ENCODE assay signal across 8 mouse cellular contexts in genomic region chr15:98699190-98700105, GRCm38 (mm10). TPM values are rescaled to one million over a fixed set of nuclear protein-coding genes. Genes with fewer than 3 reads are reported as not detected.
A peak's percentile ranks its signal among the peaks of the same experiment; 100 is the strongest.
DNase-seq lines count a peak whose midpoint lies in the region; ATAC-seq lines count a peak whose summit lies in the region.

No protein-coding gene starts in this region.

- H3K4me2 ChIP-seq in embryonic facial prominence, embryonic 15.5 days (replicated peaks) = peak overlapping the region; percentile 61
- H3K4me2 ChIP-seq in heart, embryonic 11.5 days = peak overlapping the region; percentile 67
- peak overlapping the region; percentile 61 for H3K4me2 ChIP-seq in kidney, embryonic 16.5 days (replicated peaks; ENCODE audit: low read depth, low read length)

- H3K4me1 ChIP-seq in embryonic facial prominence, embryonic 15.5 days = peaks cover 7% of the 10 kb centered on the region
- H3K4me1 ChIP-seq in heart, embryonic 11.5 days (ENCODE audit: control insufficient read depth, insufficient read depth, low read length) = peaks cover 4% of the 10 kb centered on the region
- H3K4me1 ChIP-seq in kidney, embryonic 16.5 days (ENCODE audit: insufficient read depth, low read length) = 0 out of 2 replicates have a peak, but pooled peaks cover 12% of the 10 kb centered on the region

- no peaks in the 10 kb centered on the region for H3K36me3 ChIP-seq in embryonic facial prominence, embryonic 15.5 days
- H3K36me3 ChIP-seq in heart, embryonic 11.5 days (ENCODE audit: control insufficient read depth, insufficient read depth, low read length) = no peaks in the 10 kb centered on the region
- no peaks in the 10 kb centered on the region for H3K36me3 ChIP-seq in kidney, embryonic 16.5 days (ENCODE audit: insufficient read depth, low read length)

- 5% methylated on average over 40 of the region's 40 CpGs for WGBS in embryonic facial prominence, embryonic 15.5 days
- 6% methylated on average over 40 of the region's 40 CpGs for WGBS in heart, embryonic 11.5 days (ENCODE audit: insufficient replicate concordance)
- WGBS in kidney, embryonic 16.5 days = 5% methylated on average over 40 of the region's 40 CpGs

- no peak overlapping the region for H3K9ac ChIP-seq in embryonic facial prominence, embryonic 15.5 days
- peak overlapping the region; percentile 44; the same call in 1 of the 2 replicates for H3K9ac ChIP-seq in heart, embryonic 11.5 days (ENCODE audit: low read depth, low read length)
- H3K9ac ChIP-seq in kidney, embryonic 16.5 days (replicated peaks; ENCODE audit: low read length) = 0 out of 2 replicates have a peak overlapping the region, but pooled peaks have one; percentile 31

- no peak overlapping the region for H3K27ac ChIP-seq in embryonic facial prominence, embryonic 15.5 days (replicated peaks)
- H3K27ac ChIP-seq in heart, embryonic 11.5 days (ENCODE audit: low read depth, low read length) = no peak overlapping the region
- H3K27ac ChIP-seq in kidney, embryonic 16.5 days (ENCODE audit: low read length) = no peak overlapping the region

- no peak for ATAC-seq in embryonic facial prominence, embryonic 15.5 days (ENCODE audit: insufficient number of reproducible peaks, low FRiP score, low TSS enrichment, low read depth)
- peak; percentile 59; the same call in 1 of the 2 replicates for ATAC-seq in heart, embryonic 11.5 days (replicated peaks; ENCODE audit: insufficient number of reproducible peaks, low FRiP score, low TSS enrichment)
- peak; percentile 77 for ATAC-seq in kidney, embryonic 16.5 days (ENCODE audit: low FRiP score, low TSS enrichment)
- ATAC-seq in monocyte, adult 5-6 weeks (replicated peaks; ENCODE audit: insufficient number of reproducible peaks, low FRiP score, low TSS enrichment, poor library complexity, severe bottlenecking) = peak; percentile 92

- peak overlapping the region; percentile 33 for H3K4me3 ChIP-seq in embryonic facial prominence, embryonic 15.5 days (replicated peaks)
- peak overlapping the region; percentile 35 for H3K4me3 ChIP-seq in heart, embryonic 11.5 days (ENCODE audit: low read depth, low read length)
- H3K4me3 ChIP-seq in kidney, embryonic 16.5 days (ENCODE audit: low read length) = peak overlapping the region; percentile 36

- DNase-seq in 3T3-L1 (ENCODE audit: low read depth, low spot score) (peak; percentile 87), liver (peak; percentile 82)
- peak; percentile 73 to 82 for DNase-seq in adrenal gland, postnatal 4 days (ENCODE audit: low spot score in 2 of 2)
- DNase-seq in spleen, postnatal 36 days (ENCODE audit: low spot score in 2 of 2) = peak; percentile 57 to 67

- peaks cover 44% of the 10 kb centered on the region for H3K27me3 ChIP-seq in embryonic facial prominence, embryonic 15.5 days
- H3K27me3 ChIP-seq in heart, embryonic 11.5 days (ENCODE audit: control insufficient read depth, insufficient read depth, low read length) = peaks cover 33% of the 10 kb centered on the region
- H3K27me3 ChIP-seq in kidney, embryonic 16.5 days (ENCODE audit: insufficient read depth, low read length) = peaks cover 38% of the 10 kb centered on the region

- H3K9me3 ChIP-seq in embryonic facial prominence, embryonic 15.5 days (replicated peaks) = no peaks in the 10 kb centered on the region
- H3K9me3 ChIP-seq in heart, embryonic 11.5 days (replicated peaks; ENCODE audit: control insufficient read depth, low read length) = no peaks in the 10 kb centered on the region
- no peaks in the 10 kb centered on the region for H3K9me3 ChIP-seq in kidney, embryonic 16.5 days (ENCODE audit: low read length)

RNA-seq across cellular contexts. Expression of gene Ccdc65, which starts 8.6 kb away (rescaled TPM):
- under 1 TPM; 0.48 to 0.87 TPM for total RNA-seq in adrenal gland, postnatal 4 days (2021)
- polyA plus RNA-seq in embryonic facial prominence, embryonic 15.5 days (2015; fragmentation: Nextera tagmentation; extraction: Ambion mirVana) = 5.3 and 8.4 TPM in 2 replicates
- 0.23 and 0.37 TPM in 2 replicates for polyA plus RNA-seq in heart, embryonic 11.5 days (2014; fragmentation: Nextera tagmentation; extraction: Ambion mirVana)
- 0.95 and 1.1 TPM in 2 replicates for polyA plus RNA-seq in kidney, embryonic 16.5 days (2015; fragmentation: Nextera tagmentation; extraction: Ambion mirVana)
- total RNA-seq in monocyte, adult 5-6 weeks (2017) = not detected in 3 replicates

RNA-seq across cellular contexts. Expression of gene Rnd1, which starts 22.2 kb away (rescaled TPM):
- total RNA-seq in adrenal gland, postnatal 4 days (2021) = 1 to 10 TPM; 1.1 to 1.9 TPM
- polyA plus RNA-seq in embryonic facial prominence, embryonic 15.5 days (2015; fragmentation: Nextera tagmentation; extraction: Ambion mirVana) = 0.60 and 1.1 TPM in 2 replicates
- 1.2 and 1.6 TPM in 2 replicates for polyA plus RNA-seq in heart, embryonic 11.5 days (2014; fragmentation: Nextera tagmentation; extraction: Ambion mirVana)
- 0.45 and 0.75 TPM in 2 replicates for polyA plus RNA-seq in kidney, embryonic 16.5 days (2015; fragmentation: Nextera tagmentation; extraction: Ambion mirVana)
- total RNA-seq in monocyte, adult 5-6 weeks (2017) = 1.2 to 2.8 TPM (median 1.5 TPM) in 3 replicates

RNA-seq across cellular contexts. Expression of gene Fkbp11, which starts 28.6 kb away (rescaled TPM):
- total RNA-seq in adrenal gland, postnatal 4 days (2021) = 10 to 100 TPM; 15.9 to 19.1 TPM
- 82.8 and 87.4 TPM in 2 replicates for polyA plus RNA-seq in embryonic facial prominence, embryonic 15.5 days (2015; fragmentation: Nextera tagmentation; extraction: Ambion mirVana)
- 20.4 and 21.1 TPM in 2 replicates for polyA plus RNA-seq in heart, embryonic 11.5 days (2014; fragmentation: Nextera tagmentation; extraction: Ambion mirVana)
- polyA plus RNA-seq in kidney, embryonic 16.5 days (2015; fragmentation: Nextera tagmentation; extraction: Ambion mirVana) = 36.6 and 39.1 TPM in 2 replicates
- 0.11 to 2.2 TPM in 2 of 3 replicates, not detected in the other for total RNA-seq in monocyte, adult 5-6 weeks (2017)

RNA-seq across cellular contexts. Expression of gene Ddx23, which starts 36.8 kb away (rescaled TPM):
- total RNA-seq in adrenal gland, postnatal 4 days (2021) = 10 to 100 TPM; 76.4 to 85.9 TPM
- polyA plus RNA-seq in embryonic facial prominence, embryonic 15.5 days (2015; fragmentation: Nextera tagmentation; extraction: Ambion mirVana) = 25.1 and 27.9 TPM in 2 replicates
- 11.2 and 19.6 TPM in 2 replicates for polyA plus RNA-seq in heart, embryonic 11.5 days (2014; fragmentation: Nextera tagmentation; extraction: Ambion mirVana)
- 19.0 and 27.1 TPM in 2 replicates for polyA plus RNA-seq in kidney, embryonic 16.5 days (2015; fragmentation: Nextera tagmentation; extraction: Ambion mirVana)
- total RNA-seq in monocyte, adult 5-6 weeks (2017) = 106 to 143 TPM (median 108 TPM) in 3 replicates
